Mouse (Mus musculus): Measurements from ENCODE around the gene Actn1. TPM values are rescaled to one million over a fixed set of nuclear protein-coding genes. Genes with fewer than 3 reads are reported as not detected.
"Not testable (repeated sequence)": the region's sequence is repeated elsewhere in the genome, so short reads cannot be mapped to it uniquely, and the experiment has no call there.

Gene Actn1
- 100 to 1,000 TPM in 1 of 2 experiments, 10 to 100 TPM in 1; 93.4 to 102 TPM for total RNA-seq (2021)

DNA sequence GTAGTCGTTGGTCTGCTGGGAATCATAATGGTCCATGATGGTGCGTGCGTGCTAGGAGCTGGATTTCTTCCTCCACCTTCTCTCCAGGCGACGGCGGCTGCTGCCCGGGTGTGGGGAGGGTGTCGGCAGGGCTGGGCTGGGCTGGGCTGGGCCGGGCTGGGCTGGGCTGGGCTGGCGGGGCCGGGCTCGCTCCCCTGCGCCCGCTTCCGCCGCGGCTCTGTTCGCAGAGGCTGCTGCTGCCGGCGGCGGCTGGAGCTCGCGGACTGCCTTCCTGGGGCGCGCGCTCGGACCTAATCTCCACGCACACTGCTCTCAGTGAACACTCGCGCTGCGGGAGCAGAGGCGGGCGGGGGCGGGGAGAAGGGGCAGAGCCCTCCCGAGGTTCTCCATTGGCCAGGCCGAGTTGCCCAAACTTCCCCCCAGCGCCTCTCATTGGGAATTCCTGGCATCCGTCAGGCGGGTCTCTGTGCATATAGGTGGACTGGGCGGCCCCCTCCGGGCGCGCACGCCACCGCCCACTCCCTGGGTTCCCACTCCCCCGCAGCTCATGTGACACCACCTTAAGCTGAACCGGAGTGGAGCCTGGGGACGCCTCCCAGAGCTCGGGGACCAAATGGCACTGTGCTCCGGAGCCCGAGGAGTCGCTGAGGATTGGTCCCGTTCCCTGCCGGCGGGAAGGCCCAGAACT is at the start of gene Actn1:
Actn1 (minus strand) TSS at position 316 of the 688 bp plus-strand sequence.
- DNase-seq (ENCODE audit: extremely low spot score in 1 of 2, low spot score in 1 of 2) = peak; percentile 75 to 76

DNA sequence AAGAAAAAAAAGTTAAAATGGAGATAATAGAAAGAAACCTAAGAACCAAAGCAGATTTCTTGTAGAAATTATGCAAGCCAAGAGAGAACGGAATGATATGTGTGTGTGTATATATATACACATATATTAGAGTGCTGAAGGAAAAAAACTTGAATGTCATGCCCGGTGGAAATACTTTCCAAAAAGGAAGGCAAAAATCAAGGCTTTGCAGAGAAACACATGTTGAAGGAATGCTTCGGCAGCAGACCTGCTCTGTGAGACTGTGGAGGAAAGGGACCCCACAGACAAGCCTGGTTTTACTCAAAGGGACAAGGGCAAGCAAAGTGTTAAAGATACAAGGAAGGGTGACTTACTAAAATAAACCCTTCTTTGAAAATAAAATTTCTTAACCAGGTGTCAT is 47.4 kb upstream of the Actn1 start:
- DNase-seq (ENCODE audit: extremely low spot score in 1 of 2, low spot score in 1 of 2) = no peak

GRCm38 (mm10) chr12:80304518-80304917 is 44.3 kb upstream of the Actn1 start:
- no peak for DNase-seq (ENCODE audit: extremely low spot score in 1 of 2, low spot score in 1 of 2)

- DNase-seq (ENCODE audit: extremely low spot score in 1 of 2, low spot score in 1 of 2) = no peak
Observed at GRCm38 (mm10) chr12:80300833-80301456, 40.8 kb upstream of the Actn1 start.

- DNase-seq (ENCODE audit: extremely low spot score in 1 of 2, low spot score in 1 of 2) = no peak
Observed at GRCm38 (mm10) chr12:80298714-80299113, 38.5 kb upstream of the Actn1 start.

DNA sequence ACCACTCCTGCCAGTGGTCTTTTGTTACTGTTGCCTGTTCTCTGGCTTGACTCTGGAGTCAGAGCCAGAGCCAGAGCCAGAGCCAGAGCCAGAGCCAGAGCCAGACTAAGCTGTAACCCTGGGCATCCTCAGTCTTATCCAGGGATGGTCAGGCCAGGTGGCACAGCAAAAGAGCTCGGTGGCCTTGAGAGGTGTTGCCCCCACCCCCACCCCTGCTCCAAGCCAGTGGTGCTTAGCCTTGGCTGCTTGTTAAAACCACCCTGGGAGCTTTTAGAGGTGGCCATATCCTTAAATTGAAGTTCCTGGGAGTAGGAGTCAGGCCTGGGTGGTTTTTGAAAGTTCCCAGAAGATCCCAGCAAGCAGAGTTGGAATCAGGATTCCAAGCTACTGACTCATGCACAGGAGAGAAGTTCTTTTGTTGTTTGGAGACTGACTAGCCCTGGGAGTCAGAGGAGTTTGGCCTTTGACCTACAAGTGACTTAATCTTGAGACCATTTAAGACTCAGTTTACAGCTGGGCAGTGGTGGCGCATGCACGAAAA is 31.8 kb upstream of the Actn1 start:
- no peak for DNase-seq (ENCODE audit: extremely low spot score in 1 of 2, low spot score in 1 of 2)

GRCm38 (mm10) chr12:80290964-80291363 is 30.8 kb upstream of the Actn1 start:
- peak in 1 of 2 experiments; percentile 6 for DNase-seq (ENCODE audit: extremely low spot score in 1 of 2, low spot score in 1 of 2)

DNA sequence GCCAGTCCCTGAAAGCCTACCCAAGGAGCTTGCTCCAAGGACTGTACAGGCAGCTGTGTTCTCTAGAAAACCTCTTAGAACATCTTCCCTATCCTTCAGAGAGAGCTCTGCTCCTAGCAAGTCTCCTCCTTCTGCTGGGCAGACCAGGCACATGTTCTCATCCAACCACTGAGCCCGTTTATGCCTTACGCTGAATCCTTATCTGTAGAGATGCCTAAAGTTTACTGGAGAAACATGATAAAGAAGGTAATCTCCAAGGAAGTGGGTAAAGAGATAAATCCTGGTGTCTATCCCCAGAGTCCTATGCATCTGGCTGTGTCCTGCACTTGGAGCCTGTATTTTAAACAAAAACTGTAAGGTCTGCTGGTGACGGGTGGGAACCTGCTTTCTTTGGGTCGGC is 30.3 kb upstream of the Actn1 start:
- DNase-seq (ENCODE audit: extremely low spot score in 1 of 2, low spot score in 1 of 2) = no peak

DNA sequence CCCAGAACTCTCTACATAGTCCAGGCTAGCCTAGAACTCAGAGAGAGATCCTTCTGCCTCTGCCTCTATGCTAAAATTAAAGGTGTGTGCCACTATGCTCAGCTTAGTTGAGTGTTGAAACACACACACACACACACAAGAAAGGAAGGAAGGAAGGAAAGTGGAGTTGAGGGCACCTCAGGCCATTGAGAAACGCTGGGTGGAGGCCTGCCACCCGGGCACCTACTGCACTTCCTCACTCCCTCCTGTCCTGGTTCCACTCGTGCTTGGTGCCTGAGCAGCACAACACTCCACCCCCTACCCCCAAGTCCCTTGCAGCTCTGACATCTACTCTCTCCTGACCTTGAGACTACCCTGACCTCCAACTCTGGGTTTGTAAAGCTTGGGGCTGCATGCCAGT is 29.6 kb upstream of the Actn1 start:
- no peak for DNase-seq (ENCODE audit: extremely low spot score in 1 of 2, low spot score in 1 of 2)

- no peak for DNase-seq (ENCODE audit: extremely low spot score in 1 of 2, low spot score in 1 of 2)
Observed at GRCm38 (mm10) chr12:80285890-80286289, 25.7 kb upstream of the Actn1 start.

DNA sequence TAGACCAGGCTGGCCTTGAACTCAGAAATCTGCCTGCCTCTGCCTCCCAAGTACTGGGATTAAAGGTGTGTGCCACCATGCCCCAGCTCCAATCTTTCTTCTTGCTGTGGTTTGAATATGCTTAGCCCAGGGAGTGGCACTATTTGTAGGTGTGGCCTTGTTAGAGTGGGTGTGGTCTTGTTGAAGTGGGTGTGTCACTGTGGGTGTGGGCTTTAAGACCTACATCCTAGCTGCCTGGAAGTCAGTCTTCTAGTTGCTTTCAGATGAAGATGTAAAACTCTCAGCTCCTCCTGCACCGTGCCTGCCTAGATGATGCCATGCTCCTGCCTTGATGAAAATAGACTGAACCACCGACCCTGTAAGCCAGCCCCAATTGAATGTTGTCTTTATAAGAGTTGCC is 24.1 kb upstream of the Actn1 start:
- not testable (repeated sequence) for DNase-seq (ENCODE audit: extremely low spot score in 1 of 2, low spot score in 1 of 2)

- no peak for DNase-seq (ENCODE audit: extremely low spot score in 1 of 2, low spot score in 1 of 2)
Observed at GRCm38 (mm10) chr12:80278866-80279265, 18.7 kb upstream of the Actn1 start.

- DNase-seq (ENCODE audit: extremely low spot score in 1 of 2, low spot score in 1 of 2) = no peak
Observed at GRCm38 (mm10) chr12:80277428-80277827, 17.3 kb upstream of the Actn1 start.

DNA sequence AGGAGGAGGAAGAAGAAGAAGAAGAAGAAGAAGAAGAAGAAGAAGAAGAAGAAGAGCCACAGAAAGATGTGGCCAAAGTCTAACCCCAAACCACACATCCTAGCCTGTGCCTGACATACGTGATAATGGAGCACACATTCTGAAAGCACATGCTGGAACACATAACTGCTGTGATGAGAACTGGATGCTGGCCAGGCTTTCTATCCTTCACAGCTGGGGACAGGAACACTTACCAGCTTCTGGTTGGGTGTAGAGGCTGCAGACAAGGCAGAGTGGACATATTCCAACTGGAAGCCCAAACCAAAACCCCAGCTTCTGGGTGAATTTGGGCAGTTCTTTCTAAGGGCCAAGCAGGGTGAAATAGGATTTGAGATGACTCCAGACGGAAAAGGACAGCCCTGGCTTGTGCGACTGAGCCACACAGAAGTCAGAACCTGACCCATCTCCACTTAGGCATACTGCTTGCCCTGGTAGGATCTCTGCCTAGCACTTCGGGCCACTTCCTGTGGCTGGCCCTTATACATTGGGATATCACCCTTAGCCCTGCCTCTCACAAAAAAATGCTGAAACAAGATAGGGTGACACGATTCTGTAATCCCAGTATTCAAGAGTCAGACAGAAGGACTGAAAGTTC is 15.1 kb upstream of the Actn1 start:
- no peak for DNase-seq (ENCODE audit: extremely low spot score in 1 of 2, low spot score in 1 of 2)

DNA sequence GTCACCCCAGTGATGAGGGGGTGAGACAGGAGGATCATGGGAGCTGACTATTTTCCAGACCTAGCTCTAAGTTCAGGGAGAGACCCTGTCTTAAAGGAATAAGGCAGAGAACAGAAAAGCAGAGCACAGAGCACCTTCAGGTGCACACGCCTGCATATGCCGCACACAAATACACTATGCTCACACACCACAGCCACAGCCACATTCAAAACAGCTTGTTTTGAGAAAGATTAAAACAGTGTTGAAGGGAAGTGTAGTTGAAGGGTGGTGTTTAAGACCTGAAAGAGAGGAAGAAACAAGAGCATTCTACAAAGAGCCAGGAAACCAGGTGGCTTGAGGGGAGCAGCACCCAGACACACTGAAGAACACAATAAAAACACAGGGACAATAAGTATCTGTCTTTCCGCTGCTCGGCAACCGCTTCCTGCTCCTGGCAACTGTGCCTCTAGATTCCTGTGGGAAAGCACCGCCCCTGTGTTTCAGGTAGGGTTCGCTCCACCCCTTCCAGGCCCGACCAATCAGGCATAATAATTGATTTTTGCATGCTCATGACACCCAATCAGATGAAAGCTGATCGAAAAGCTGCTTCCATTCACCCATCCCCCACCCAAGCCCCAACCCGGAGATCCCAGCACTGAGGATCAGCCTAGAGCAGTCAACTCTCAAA is 13.0 kb upstream of the Actn1 start:
- DNase-seq (ENCODE audit: extremely low spot score in 1 of 2, low spot score in 1 of 2) = peak in 1 of 2 experiments; percentile 17

DNA sequence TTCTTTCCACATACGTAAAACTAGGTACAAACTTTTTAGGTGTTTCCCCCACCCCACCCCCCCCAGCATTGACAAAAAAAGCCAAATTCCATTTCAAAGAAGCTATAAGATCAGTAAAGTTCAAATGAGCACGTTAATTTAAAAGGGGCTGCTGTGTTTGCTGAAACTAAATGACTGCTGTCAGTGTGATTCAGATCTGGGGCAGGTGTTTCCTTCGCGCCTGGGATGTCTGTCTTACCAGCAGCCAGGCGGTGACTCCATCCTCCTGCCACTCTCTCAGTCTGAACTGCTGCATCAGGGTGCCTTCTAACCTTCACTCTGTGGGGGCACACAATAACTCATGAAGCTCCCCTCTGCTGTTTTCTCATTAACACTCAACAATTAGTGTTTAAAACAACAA is 11.6 kb upstream of the Actn1 start:
- DNase-seq (ENCODE audit: extremely low spot score in 1 of 2, low spot score in 1 of 2) = no peak

DNA sequence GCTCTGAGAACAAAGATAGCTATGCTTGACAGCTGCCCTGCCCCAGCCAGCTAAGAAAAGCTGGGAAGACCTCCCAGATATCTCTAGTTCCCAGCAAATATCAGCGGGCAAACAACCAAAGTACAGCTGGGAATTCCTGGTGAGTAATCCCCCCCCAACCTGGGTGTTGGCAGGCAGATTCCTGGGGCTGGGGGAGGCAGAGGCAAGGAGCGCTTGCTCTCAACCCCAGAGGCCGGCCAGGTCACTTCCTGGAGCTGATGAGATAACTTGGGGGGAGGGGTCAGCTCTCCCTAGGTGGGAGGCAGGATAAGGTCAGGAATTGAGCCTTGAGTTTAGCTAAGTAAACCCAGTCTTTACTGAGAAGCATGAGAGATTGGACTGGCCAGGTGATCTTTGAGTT is 10.8 kb upstream of the Actn1 start:
- DNase-seq (ENCODE audit: extremely low spot score in 1 of 2, low spot score in 1 of 2) = no peak

DNA sequence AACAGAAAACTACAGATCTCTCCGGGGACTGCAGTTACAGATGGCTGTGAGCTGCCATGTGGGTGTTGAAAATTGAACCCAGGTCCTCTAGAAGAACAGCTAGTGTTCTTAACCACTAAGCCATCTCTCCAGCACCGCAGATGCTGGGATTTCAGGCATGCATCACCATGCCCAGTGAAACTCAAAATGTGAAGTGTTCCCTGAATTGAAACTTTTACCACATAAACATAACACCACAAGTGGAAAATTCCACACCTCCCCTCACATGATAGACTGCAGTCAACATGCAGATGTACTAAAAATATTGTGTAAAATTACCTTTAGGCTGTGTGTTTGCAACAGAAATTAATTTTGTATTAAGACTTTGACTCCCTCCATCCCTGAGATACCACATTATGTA is 9.1 kb upstream of the Actn1 start:
- DNase-seq (ENCODE audit: extremely low spot score in 1 of 2, low spot score in 1 of 2) = no peak

GRCm38 (mm10) chr12:80267962-80268361 is 7.8 kb upstream of the Actn1 start:
- no peak for DNase-seq (ENCODE audit: extremely low spot score in 1 of 2, low spot score in 1 of 2)

GRCm38 (mm10) chr12:80264388-80264787 is 4.2 kb upstream of the Actn1 start:
- not testable (repeated sequence) for DNase-seq (ENCODE audit: extremely low spot score in 1 of 2, low spot score in 1 of 2)
